Mouse (Mus musculus): ENCODE data around the gene Klf2. TPM values are rescaled to one million over a fixed set of nuclear protein-coding genes. Genes with fewer than 3 reads are reported as not detected.

Klf2 gene
- total RNA-seq, 4 experiments from 2014 or later: 40.3 to 74.6 (median 52.7) TPM

DNA sequence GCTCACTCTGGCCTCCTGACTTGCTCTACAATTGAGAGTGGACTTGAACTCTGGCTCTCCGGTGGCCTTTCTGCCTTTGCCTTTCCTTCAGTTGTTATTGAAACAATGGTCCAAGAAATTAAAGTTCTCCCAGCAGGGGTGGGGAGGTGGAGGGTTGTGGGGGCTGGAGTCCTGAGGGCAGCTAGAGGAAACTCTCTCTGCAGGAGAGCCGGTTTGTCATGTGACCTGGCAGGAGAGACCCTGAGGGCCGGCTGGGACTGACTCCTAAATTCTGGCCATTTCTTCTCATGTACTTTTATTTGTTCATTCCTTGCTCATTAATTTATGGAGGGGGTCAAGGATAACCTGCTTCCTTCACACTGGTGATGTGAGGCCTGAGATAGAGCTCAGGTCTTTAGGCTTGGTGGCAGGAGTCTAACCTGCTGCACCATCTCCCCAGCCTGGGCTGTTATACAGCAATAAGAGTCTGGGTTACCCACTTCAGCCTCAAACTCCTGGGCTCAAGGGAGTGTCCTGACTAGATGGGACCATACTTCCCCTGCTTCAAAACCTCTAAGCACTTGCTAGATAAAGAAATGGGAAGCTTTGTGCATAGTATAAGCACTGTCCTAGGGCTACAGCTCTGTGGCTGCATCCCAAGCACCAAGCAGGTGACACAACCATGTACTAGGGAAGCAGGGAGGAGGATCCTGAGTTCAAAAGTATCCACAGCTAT, 14.8 kb downstream of the Klf2 start:
- no peak for DNase-seq (ENCODE audit: low spot score)

DNA sequence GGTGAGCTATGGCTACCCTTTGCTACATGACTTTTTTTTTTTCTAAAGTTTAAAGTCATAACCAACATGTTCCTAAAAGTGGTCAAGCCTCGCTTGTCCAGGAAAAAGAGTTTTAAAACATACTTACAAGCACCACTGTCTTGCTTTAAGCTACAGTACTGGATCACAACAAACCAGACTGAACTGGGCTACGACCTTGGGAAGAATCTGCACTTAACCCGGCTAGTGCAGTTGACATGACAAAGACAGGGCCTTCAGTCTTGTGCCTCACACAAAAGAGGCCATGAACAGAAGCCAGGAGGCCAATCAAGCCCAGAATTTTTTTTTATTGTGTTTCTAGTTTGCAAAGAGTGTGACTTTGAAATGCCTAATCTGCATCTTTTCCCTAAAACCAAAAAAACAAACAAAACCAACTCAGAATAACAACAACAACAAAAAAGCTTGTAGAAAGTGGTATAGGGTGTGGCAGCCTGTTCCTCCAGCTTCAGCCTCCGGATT, 15.4 kb downstream of the Klf2 start:
- no peak for DNase-seq (ENCODE audit: low spot score)

DNA sequence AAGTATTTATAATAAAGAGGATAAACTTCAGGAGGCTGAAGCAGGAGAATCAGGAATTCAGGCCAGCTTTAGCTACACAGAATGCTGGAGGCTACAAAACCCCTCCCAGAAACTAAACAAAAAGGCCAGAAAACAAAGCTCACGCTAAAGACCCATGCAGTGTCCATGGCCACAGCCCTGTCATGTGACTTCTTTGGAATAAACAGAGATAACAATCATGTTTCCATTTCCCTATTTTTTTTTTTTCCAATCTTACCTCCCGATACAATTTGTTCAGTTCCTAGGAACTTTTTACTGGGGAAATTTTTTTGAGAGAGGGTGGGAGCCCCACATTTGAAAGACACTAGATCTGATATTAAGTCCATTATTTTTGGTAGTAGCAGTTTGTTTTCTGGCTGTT, 17.4 kb downstream of the Klf2 start:
- DNase-seq (ENCODE audit: low spot score): no peak

DNA sequence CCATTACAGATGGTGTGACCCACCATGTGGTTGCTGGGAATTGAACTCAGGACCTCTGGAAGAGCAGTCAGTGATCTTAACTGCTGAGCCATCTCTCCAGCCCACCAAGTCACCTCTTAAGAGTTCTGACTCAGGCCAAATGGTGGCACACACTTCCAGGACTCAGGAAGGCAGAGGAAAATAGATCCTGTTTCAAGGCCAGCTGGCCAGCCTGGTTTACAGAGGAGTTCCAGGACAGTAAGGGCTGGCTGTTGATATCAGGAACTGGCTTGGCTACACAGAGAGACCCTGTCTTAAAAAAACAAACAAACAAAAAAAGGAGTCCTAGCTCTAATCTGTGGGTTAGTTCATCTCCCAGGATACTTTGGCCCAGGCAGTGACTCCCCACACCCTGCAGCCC, 18.2 kb downstream of the Klf2 start:
- no peak for DNase-seq (ENCODE audit: low spot score)

DNA sequence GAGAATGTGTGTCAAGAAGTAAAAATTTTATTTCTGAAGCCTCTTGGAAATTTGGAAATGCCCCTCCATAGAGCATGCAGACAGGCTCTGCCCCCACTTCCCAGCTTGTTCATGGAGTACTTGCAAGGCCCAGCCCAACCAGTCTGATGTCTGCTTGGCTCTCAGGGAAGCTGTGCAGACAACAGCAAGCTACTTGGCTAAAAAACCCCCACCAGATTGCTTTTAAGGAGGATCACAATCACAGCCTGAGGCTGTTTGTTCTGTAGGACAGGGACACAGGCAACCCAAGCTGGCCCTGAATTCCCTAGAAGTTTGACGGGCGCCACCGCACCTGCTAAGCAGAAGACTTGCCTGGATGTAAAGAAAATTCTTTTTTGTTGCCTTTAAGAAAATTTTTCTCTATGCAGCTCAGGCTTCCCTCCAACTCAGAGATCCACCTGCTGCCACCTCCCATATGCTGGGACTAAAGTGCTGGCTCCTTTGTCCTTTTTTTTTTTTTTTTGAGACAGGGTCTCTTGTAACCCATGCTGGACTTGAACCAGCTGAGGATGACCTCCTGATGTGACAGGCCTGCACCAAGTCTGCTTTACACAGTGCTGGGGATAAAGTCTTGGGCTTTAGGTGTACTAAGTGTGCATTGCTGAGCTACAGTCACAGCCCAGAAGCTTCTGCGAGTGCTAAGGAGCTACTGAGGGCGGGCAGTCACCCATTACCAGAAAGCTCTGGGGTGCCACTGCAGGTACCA, 23.9 kb downstream of the Klf2 start:
- no peak for DNase-seq (ENCODE audit: low spot score)

DNA sequence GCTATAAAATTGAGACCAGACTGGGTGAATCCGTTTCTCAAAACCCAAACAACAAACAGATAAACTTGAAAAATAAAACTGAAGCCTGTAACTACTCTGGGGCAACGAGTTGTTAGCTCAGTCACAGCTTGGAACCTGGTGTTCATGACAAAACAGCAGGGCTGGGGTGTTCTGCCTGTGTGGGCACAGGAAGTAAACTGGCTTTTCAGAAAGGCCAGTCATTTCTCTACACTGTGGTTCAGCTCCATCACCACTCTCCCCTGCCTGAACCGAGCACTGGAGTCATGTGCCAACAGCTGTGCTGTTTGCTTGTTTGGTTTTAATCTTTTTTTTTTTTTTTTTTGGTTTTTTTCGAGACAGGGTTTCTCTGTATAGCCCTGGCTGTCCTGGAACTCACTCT, 24.9 kb downstream of the Klf2 start:
- DNase-seq (ENCODE audit: low spot score): no peak

DNA sequence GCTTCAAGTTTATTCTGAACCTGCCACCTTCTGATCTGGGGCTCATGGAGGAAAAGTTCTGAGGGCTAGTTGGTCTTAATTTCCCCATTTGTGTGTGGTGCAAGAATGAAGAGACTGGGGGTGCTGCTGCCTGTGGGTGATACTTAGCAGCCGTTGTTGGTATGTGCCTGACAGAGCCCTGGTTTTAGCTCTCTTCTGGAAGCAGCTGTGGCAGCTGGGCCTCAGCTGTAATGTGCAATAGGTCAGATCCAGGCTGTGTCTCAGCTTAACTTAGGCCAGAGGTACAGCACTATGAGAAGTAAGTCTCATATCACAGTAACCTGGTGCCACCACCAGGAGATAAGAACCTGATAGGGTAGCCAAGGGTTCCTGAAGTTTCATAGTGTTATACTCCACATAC, 28.7 kb downstream of the Klf2 start:
- DNase-seq (ENCODE audit: low spot score): no peak

DNA sequence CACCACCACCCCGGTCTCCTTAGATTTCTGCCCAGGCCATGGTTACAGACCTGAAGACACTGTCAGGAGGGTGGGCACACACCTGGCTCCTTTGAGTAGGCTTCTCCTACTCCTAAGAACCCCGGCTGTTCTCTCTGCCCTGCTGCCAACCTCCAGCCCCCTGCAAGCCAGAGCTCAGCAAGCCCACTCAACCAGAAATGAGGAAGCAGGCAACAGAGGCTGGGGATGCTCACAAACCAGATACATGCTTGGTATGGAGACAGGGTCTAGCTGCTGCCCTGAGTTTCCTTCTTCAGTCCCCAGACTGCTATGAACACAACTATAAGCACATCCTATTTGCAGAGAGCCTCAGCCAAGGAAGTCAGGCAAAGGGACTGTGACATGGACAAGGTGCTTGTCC, 29.3 kb downstream of the Klf2 start:
- DNase-seq (ENCODE audit: low spot score): no peak

DNA sequence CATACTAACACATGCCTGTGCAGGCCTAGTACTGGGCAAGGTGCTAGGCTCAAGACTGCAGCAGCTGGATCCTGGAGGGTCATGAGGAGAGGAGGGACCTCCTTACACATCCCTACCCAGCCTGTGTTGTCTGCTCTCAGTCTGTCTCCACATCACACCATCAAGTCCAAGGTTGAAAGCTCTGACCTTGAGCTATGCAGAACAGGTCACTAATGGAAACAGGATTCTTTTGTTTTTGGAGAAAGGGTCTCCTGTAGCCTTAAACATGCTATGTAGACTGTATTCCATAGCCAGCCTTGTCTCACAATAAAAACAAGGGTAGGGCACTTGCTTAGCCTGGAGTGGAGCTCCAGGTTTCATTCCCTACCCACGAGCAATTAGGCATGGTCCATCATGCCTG, 30.1 kb downstream of the Klf2 start:
- no peak for DNase-seq (ENCODE audit: low spot score)

DNA sequence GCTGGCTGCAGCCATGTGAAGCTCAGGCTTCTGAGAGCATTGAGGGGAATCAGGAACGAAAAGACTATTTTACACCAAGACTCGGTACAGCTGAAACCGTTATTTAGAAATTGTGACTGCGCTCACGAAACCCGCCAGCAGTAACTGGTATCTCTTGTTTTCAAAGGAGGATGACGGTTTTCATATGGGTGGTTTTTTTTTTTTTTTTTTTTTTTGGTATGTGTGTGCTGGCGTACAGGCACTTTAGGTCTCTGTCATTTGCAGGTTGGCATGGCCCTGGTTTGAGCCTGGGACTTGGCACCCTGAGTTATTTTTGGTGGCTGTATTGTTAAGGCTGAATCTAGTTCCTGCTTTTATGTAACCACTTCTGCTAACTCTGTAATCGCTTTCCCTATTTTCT, 31.0 kb downstream of the Klf2 start:
- peak; percentile 40 for DNase-seq (ENCODE audit: low spot score)

DNA sequence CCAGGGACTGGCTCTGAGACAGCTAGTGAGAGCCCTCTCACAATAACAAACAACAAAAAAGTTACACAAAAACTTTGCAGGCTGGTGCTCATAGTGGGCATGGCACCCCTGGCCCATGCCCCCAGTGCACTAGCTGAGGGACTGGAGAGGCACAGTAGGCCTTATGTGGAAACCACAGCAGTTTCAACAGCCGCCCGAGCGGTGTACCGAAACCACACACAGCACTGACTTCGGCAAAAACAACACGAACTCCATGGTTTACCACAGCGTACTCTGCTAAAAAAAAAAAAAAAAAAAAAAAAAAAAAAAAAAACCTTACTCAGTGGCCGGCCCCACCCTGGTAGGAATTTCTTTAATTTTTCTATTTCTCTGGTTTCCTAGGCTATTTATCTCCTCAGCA, 31.9 kb downstream of the Klf2 start:
- DNase-seq (ENCODE audit: low spot score): no peak

DNA sequence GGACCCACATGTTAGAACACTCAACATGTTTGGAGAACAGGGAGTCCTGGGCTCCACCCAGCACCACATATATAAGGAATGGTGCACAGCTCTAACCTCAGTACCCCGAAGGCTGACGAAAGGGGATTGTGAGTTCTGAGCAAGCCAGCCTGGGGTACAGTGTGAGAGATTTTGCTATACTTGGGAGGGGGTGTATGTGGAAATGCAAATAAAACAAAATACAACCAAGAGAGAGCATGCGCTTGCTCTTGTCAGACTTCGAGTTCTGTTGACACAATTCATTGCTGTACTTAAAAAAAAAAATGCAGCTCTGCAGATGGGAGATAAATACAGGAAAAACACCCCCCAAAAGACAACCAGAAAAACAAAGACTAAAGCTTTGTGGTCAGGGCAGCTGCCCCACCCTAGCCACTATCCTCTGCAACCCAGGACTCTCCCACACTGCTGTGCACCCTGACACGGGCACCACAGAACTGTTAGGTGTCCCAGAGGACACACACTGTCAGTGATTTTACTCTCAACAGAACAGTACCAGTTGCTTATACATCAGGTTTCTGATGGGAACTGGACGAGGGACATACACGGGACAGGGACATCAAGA, 32.7 kb downstream of the Klf2 start:
- DNase-seq (ENCODE audit: low spot score): no peak

DNA sequence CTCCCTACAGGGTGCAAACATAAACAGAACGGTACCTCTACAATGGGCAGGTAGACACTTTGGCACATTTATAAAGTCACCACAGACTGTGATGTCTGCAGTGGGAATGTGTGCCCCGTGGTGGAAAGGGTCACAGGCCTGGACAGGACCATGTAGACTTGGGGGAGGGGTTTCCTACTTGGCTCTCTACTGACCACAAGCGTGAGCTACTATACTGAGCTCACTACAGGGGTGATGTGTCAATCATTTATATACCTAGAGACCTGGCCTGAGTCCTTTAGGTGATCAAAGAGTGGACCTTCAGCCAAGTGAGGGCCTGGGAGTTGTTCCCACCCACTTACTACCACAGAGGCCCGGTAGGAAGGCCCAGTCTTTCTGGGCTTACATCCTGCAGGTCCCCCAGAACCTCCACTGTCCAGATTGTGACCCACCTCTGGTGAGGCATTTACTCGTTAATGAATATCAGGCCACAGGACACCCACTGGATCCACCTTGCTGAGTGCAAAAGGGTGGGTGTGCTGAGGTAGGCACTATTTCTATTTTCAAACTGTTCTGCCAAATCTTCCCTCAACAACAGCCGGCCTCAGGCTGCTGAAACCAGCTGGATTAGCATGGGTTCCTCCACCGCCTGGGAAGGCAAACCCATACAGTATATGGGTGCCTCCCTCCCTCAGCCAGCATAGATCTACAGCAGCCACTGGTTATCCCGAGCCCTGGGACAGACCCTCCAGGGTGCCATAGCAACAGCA, 34.3 kb downstream of the Klf2 start:
- DNase-seq (ENCODE audit: low spot score): no peak

DNA sequence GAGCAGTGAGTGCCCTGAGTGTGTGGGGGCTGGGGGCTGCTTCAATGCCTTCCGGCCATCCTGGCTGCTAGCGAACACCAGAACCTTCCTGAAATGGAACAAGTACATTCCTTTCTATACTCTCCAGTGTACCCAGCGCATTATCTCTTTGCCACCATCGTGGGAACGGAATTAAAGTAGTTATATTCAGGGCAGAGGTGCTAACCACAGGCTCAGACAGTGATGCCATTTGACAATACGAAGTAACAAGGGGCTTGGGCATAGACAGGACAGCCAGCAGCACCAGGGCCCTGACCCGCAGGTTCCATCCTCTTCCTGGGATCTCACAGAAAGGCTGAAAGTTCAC, 34.8 kb downstream of the Klf2 start:
- no peak for DNase-seq (ENCODE audit: low spot score)

DNA sequence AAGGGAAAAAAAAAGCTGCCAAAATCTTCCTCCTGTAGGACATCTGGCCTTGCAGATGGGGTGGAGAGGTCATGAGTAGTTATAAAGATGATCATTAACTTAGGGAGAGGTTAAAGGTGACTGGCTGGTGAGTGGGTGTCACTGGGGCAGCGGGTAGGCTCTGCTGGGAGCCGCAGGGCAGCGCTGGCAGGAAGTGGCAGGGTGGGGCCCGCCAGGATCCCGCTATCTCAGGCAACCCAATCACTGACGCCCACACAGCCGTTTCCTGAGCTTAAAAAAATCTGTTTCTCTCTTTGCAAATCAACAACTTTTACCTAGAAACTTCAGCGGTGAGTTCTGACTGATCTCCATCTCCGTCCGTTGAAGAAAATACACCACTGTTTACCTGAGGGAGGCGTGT, 35.4 kb downstream of the Klf2 start:
- peak; percentile 73 for DNase-seq (ENCODE audit: low spot score)

DNA sequence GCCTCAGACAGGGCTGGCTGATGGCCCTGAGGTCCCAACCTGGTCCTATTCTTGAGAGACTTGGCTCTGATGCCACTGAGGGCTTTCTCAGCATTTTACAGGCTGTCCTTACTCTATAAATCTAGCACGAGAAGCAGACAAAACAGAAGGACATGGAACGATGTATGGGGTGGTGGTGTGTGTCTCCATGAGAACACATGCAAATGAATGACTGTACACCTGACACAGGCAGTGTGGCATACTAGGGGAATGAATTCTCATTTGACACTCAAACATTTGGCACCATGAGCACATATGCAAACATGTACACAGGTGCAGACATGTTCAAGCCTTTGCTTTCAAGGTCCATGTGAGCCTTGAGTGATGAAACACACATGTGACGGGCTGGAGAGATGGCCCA, 37.8 kb downstream of the Klf2 start:
- DNase-seq (ENCODE audit: low spot score): no peak

DNA sequence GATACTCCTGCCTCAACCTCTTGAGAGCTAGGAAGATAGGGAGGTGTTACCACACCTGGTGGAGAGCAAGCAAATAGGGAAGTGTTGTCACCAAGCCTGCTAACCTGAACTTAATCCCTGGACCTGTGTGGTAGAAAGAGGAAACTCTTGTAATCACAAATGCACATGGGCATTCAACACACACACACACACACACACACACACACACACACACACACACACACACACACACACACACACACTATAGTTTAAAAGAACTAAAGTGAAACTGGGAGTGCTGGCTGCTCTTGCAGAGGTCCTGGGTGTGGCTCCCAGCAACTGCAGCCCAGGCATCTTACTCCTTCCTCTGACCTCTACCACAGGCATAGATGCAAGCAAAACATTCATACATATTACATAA, 41.3 kb downstream of the Klf2 start:
- DNase-seq (ENCODE audit: low spot score): no peak

DNA sequence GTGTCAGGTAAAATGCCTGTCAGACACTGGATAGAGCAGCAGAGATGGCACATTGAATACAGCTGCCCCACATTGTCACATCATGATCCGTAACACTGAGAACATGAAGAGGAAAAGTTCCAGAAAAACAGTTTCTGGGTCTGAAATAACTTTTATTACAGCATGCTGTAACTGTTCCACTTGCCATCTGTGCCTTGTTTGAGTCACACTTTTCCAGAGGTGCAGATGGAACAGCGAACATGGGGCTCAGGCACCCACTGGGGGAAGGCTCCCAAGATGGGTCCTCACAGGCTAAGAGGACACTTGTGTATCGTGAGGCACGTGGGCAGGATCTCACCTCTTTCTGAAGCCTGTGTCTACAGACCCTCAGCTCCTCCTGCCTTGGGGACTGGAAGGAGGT, 43.9 kb downstream of the Klf2 start:
- DNase-seq (ENCODE audit: low spot score): no peak

DNA sequence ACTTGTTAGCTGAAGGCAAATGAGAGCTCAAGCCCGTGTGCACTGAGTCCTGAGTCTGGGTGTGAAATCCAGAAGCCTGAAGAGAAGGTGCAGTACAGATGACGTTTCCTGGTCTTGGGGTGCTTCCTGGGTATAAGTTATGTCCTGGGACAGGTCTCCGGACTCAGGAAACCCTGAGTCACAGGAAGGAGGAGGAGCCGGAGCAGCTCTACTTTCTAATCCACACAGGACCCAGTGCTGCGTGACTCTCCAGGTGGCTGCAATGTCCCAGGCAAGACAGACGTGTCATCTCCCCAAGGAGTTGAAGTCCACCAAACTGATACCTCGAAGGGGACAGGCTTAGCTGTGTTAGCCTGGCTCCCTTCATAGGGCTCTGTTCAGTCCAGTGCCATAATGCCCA, 44.6 kb downstream of the Klf2 start:
- peak; percentile 52 for DNase-seq (ENCODE audit: low spot score)

DNA sequence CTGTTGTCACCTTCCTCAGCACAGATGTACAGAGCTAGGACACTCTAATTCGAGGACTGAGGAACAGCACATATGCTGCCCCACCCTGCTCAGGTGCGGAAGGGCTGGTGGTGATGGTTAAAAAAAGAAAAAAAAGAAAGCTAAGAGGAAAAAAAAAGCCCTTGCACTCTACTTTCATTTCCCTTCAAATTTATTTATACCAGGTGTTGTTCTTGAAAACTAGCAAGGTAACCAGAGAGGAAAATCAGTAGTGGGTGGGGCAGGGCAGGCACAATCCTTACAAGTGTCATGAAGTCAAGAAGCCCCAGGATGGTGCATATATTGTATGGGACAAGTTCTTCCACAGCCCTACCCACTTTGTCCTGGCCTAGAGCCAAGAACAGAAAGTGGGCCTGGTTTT, 46.2 kb downstream of the Klf2 start:
- no peak for DNase-seq (ENCODE audit: low spot score)

DNA sequence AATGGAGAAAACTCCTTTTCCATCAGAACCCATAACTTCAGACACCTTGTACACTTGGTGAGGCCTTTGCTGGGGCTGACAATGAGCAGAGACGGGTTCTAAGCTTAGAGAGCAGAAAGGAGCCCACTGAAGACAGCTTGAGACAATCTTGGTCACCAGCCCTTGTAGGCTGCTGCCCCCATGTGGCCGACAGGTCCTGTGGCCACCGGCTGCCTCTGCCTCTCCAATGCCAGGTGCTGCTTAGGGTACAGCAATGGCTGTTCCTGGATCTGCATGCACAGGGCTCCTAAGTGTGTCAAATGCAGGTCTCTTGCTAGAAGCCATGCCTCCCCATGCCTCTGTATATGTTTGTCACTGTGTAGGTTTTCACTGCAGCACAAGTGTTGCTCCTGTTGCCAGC, 47.0 kb downstream of the Klf2 start:
- peak; percentile 76 for DNase-seq (ENCODE audit: low spot score)

DNA sequence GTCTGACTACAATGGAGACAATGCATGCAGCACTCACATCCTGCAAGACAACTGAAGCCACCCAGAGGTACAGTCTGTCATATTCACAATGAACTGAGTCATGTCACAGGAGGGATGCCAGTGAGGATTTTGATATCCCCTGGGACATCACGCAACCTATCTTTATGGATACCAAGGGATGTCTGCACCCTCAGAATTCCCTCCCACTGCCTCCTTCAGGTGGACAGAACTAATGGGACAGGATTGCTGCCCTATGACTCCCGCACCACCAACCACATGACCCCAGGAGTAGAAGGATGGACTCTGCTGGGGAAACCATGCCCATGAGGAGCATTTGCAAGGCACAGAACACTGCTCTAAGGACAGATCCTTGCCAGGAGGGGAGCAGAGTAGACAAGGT, 47.6 kb downstream of the Klf2 start:
- DNase-seq (ENCODE audit: low spot score): no peak
